Mouse (Mus musculus) hindbrain, postnatal 0 days (tissue): ENCODE results near the gene Rer1. TPM values are rescaled to one million over a fixed set of nuclear protein-coding genes. Genes with fewer than 3 reads are reported as not detected.

Experiments
- ATAC-seq: fragments of 200-750 bp; cut with Nextera tagmentation; 2 replicates; pipeline ENCODE4 v1.8.0; 2017; ENCODE audit warnings: mild to moderate bottlenecking, moderate TSS enrichment, moderate library complexity
- DNase-seq: peaks from one replicate; pipeline ENCODE4 v3.0.0-alpha.2; 2015; ENCODE audit warnings: low spot score
- H3K27ac ChIP-seq: fragments of 300-500 bp; sonication (generic); 2 replicates; pipeline ENCODE4 v1.5.1; 2014; ENCODE audit warnings: mild to moderate bottlenecking
- H3K27me3 ChIP-seq: fragments of 300-500 bp; sonication (generic); 2 replicates; pipeline ENCODE4 v1.6.1; 2014; ENCODE audit warnings: low read length, mixed read lengths; ENCODE audit not compliant: insufficient read depth
- H3K36me3 ChIP-seq: fragments of 300-500 bp; sonication (generic); 2 replicates; pipeline ENCODE4 v1.6.1; 2014; ENCODE audit warnings: low read length, mixed read lengths; ENCODE audit not compliant: insufficient read depth
- H3K4me1 ChIP-seq: fragments of 300-500 bp; sonication (generic); 2 replicates; pipeline ENCODE4 v1.6.1; 2014; ENCODE audit warnings: antibody characterized with exemption, low read length, mixed read lengths; ENCODE audit not compliant: insufficient read depth
- H3K4me2 ChIP-seq: fragments of 300-500 bp; sonication (generic); 2 replicates; pipeline ENCODE4 v1.6.1; 2014; ENCODE audit warnings: low read depth, mild to moderate bottlenecking, low read length, moderate library complexity, mixed read lengths
- H3K4me3 ChIP-seq: fragments of 300-500 bp; sonication (generic); 2 replicates; pipeline ENCODE4 v1.5.1; 2014; ENCODE audit warnings: low read length
- H3K9ac ChIP-seq: fragments of 300-500 bp; sonication (generic); replicated peaks from 2 replicates; pipeline ENCODE4 v1.6.1; 2014; ENCODE audit warnings: mild to moderate bottlenecking, low read length, moderate library complexity, mixed read lengths
- H3K9me3 ChIP-seq: fragments of 300-500 bp; sonication (generic); 2 replicates; pipeline ENCODE4 v1.6.1; 2016; ENCODE audit warnings: low read length, mixed read lengths
- CTCF ChIP-seq: IDR thresholded peaks from 2 replicates; pipeline ENCODE4 v1.5.1; 2016; ENCODE audit warnings: antibody characterized with exemption, control low read depth, low read depth
- WGBS: fragments of 180-500 bp; shearing (Covaris S2); extraction: QIAGEN DNeasy Blood & Tissue Kit; methylation state at CpG from one replicate; pipeline ENCODE4 v1.1.7; 2014; 5-methylcytosine and 5-hydroxymethylcytosine counted together
- polyA plus RNA-seq: library from polyadenylated mRNA; unstranded; fragments of >200 nt; fragmentation: Nextera tagmentation; extraction: Ambion mirVana; gene quantifications from 2 replicates; pipeline ENCODE4 v1.2.1, GENCODE M21; 2015
- total RNA-seq: library from RNA; depleted of rRNA; stranded (reverse); fragments of >200 nt; gene quantifications from 2 replicates; pipeline ENCODE4 v1.2.3, GENCODE M21; 2014

Rer1 gene
- total and polyA plus RNA-seq, 2 experiments from 2014 or later = 85.4 to 129 TPM

DNA sequence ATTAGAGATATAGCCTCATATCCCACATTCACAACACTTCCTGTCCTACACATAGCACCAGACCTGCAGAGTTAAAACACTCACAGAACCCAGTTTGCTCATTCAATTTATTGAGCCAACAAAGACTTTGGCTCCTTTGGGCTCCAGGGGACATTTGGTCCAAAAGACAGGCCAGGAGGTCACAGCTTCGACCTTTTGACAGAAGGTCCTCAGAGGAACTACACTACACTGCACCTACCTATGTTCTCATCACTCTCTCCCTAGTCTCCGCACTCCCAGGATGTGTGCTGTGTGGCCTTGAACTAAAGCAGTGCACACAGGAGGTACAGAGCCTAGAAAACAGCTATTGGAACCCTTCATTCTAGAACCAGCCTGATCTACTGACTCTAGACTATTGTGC is 10.4 kb downstream of the Rer1 start:
- no peak for DNase-seq
- no peak overlapping the region for H3K4me2 ChIP-seq
- no peak for ATAC-seq
- H3K4me1 ChIP-seq = no peaks in the 10 kb centered on the region
- H3K27ac ChIP-seq = no peak overlapping the region
- H3K9me3 ChIP-seq = no peaks in the 10 kb centered on the region
- H3K9ac ChIP-seq = no peak overlapping the region
- peaks cover 71% of the 10 kb centered on the region for H3K36me3 ChIP-seq
- WGBS = 92% methylated on average over 2 of the region's 2 CpGs
- H3K4me3 ChIP-seq = no peak overlapping the region
- TF ChIP-seq CTCF = no peak
- H3K27me3 ChIP-seq = no peaks in the 10 kb centered on the region

DNA sequence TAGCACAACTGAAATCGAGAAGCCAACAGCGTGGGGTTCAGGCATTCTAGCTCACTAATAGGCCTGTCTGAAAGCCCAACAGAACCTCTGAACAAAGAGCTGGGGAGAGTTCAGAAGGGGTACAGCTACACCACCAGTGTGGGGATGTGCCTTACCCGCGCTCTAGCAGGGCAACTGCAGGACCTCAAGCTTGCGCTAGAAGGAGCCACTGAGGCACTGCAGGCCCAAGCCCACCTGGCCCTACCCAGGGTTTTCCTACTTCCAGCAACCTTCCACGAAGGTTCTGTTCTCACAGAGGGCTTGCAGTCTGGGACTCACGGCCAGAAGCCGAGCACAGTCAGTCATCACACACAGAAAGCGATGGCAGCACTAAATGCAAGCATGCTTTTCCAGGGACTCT is 11.0 kb downstream of the Rer1 start:
- 87% methylated on average over 9 of the region's 9 CpGs for WGBS
- TF ChIP-seq CTCF = peak; percentile 21; the same call in 1 of the 2 replicates
- peaks cover 71% of the 10 kb centered on the region for H3K36me3 ChIP-seq
- no peaks in the 10 kb centered on the region for H3K4me1 ChIP-seq
- no peak overlapping the region for H3K9ac ChIP-seq
- no peak overlapping the region for H3K4me2 ChIP-seq
- H3K27ac ChIP-seq = no peak overlapping the region
- no peak for ATAC-seq
- no peak for DNase-seq
- no peaks in the 10 kb centered on the region for H3K9me3 ChIP-seq
- no peaks in the 10 kb centered on the region for H3K27me3 ChIP-seq
- no peak overlapping the region for H3K4me3 ChIP-seq

DNA sequence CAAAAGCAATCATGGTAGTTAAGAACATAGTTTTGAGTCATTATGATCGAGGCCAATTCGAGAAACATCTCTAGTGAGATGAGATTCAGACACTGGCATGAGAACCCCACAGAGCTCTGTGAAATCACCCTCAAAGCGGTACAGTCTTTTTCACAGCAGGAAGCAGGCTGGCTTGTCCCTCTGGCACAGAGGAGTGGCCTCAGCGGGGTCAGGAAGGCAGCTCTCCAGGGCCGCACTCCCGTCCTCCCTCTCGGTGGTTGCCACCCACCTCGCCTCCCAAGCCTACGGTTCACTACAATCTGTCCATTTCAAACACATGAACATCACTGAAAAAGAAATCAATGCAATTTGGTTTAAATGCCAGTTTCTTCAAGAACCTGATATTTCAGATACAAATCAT is 11.8 kb downstream of the Rer1 start:
- no peak for ATAC-seq
- 50% methylated on average over 9 of the region's 9 CpGs for WGBS
- Histone ChIP-seq H3K27ac (no peak overlapping the region), H3K36me3 (peaks cover 65% of the 10 kb centered on the region), H3K4me1 (no peaks in the 10 kb centered on the region), H3K9ac (no peak overlapping the region), H3K27me3 (no peaks in the 10 kb centered on the region), H3K4me3 (no peak overlapping the region), H3K9me3 (no peaks in the 10 kb centered on the region), H3K4me2 (no peak overlapping the region)
- DNase-seq = no peak
- TF ChIP-seq CTCF = no peak

DNA sequence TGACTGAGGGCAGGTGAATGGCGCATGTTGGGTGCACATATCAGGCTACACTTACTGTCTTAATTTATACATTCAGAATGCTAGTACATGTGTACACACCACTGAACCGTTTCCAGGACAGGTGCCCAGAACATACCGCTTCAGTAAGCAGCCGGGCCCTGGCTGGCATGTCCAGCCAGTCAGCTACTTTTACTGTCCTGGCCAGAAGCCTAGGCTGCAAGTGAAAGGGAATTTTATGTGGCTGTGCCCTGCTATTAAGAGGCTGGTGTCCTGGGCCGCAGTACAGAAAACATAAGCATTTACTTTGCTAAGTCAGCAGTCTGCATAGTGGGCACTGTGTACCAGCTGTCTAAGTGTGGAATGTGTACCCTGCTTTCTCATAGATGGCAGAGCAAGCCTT is 15.3 kb downstream of the Rer1 start:
- peaks cover 55% of the 10 kb centered on the region for H3K36me3 ChIP-seq

DNA sequence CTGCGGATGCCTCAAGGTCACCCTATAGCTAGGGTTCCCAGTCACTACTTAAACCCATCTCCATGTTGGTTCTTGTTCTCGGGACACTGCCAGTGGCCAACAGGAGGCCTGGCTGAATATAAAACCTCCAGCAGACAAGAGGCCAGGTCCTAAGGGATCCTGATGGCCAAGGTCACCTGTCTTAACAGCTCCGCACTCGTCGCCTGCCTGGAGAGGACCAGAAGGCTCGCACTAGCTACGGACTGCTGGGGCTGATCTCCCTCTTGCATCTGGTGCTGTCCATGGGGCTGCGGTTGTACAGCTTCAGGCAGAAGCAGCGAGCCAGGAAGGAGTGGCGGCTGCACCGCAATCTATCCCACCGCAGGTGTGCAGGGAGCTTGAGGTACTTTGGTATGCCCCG is 16.0 kb downstream of the Rer1 start:
- no peak overlapping the region for H3K4me2 ChIP-seq
- no peaks in the 10 kb centered on the region for H3K27me3 ChIP-seq
- no peak overlapping the region for H3K4me3 ChIP-seq
- H3K9ac ChIP-seq = no peak overlapping the region
- no peaks in the 10 kb centered on the region for H3K9me3 ChIP-seq
- no peak for TF ChIP-seq CTCF
- ATAC-seq = no peak
- H3K27ac ChIP-seq = no peak overlapping the region
- DNase-seq = no peak
- H3K4me1 ChIP-seq = no peaks in the 10 kb centered on the region
- 93% methylated on average over 13 of the region's 13 CpGs for WGBS
- H3K36me3 ChIP-seq = peaks cover 47% of the 10 kb centered on the region

More for the DNA sequence above, 15.3 kb downstream of the Rer1 start:
- no peaks in the 10 kb centered on the region for H3K27me3 ChIP-seq
- H3K27ac ChIP-seq = no peak overlapping the region
- TF ChIP-seq CTCF = no peak
- no peak for DNase-seq
- 78% methylated on average over 5 of the region's 5 CpGs for WGBS
- H3K9ac ChIP-seq = no peak overlapping the region
- H3K4me2 ChIP-seq = no peak overlapping the region
- no peaks in the 10 kb centered on the region for H3K4me1 ChIP-seq
- no peaks in the 10 kb centered on the region for H3K9me3 ChIP-seq
- ATAC-seq = no peak
- no peak overlapping the region for H3K4me3 ChIP-seq

DNA sequence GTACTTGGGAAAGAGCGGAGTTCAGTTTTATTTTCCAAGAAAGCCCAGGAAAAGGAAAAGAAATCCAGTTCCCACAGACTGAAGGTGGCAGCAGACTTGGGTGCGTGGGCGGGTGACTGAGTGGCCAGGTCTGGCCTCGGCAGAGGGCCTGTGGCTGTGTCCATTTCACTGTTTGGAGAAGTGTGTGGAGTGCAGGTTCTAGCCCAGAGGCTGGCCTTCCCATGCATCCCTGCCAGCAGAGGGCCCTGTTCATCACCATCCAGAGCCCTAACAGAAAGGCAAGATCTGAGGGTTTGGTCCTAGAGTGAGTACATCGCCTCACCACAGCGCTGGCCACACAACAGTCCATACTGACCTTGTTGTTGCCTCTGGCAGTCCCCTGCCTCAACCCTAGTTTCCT is 17.0 kb downstream of the Rer1 start:
- 81% methylated on average over 6 of the region's 6 CpGs for WGBS
- DNase-seq (peak; percentile 30), ATAC-seq (no peak)
- TF ChIP-seq CTCF = peak; percentile 43
- no peak overlapping the region for H3K4me3 ChIP-seq
- no peak overlapping the region for H3K4me2 ChIP-seq
- no peaks in the 10 kb centered on the region for H3K9me3 ChIP-seq
- no peak overlapping the region for H3K9ac ChIP-seq
- no peak overlapping the region for H3K27ac ChIP-seq
- no peaks in the 10 kb centered on the region for H3K27me3 ChIP-seq
- H3K36me3 ChIP-seq = peaks cover 37% of the 10 kb centered on the region
- H3K4me1 ChIP-seq = no peaks in the 10 kb centered on the region

DNA sequence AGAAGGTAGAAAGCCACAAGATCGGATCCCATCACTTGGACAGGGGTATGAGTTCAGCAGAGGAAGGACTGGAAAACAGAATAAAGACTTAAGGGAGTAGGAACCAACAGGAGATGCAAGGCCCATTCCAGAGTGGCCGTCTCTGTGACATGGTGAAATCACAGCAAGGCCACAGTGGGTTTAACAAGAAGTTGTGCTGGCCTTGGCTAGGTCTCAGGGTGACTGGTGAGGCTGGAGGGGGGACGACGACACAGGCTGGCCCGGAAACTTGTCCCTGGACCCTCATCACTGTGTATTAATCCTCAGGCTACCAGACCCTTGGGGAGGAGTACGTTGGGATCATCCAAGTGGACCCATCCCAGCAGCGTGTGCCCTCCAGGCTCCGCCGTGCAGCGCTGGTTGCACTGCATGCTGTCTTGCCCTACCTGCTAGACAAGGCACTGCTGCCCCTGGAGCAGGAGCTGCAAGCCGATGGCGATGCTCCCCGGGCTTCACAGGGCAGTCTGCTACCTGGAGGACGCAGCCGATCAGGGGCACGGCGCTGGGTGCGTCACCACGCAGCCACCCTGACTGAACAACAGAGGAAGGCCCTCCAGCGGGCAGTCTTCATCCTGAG is 17.7 kb downstream of the Rer1 start:
- Histone ChIP-seq H3K9me3 (no peaks in the 10 kb centered on the region), H3K27ac (no peak overlapping the region), H3K4me3 (no peak overlapping the region), H3K4me2 (no peak overlapping the region), H3K27me3 (no peaks in the 10 kb centered on the region), H3K36me3 (peaks cover 30% of the 10 kb centered on the region), H3K4me1 (no peaks in the 10 kb centered on the region), H3K9ac (no peak overlapping the region)
- TF ChIP-seq CTCF = no peak
- no peak for ATAC-seq
- DNase-seq = no peak
- WGBS = 92% methylated on average over 20 of the region's 20 CpGs
